Mouse (Mus musculus): ENCODE measurements at regions not wholly inside any gene's neighbourhood (a gene's known extent, or its start where the extent isn't known, plus 50 kb on each side); places are given as distances from the start of the nearest gene placed in this dataset.

GRCm38 (mm10) chr4:121735636-121736325, 113.9 kb upstream of the Gm12887 start:
- in situ Hi-C loops (cut with MboI, MseI), result loop anchor here (5.0 to 10.0 kb wide), 2 partner anchors 119 to 747 kb away; no protein-coding TSS in a partner anchor

Data from T-helper 1 cell (primary cell).